Mouse (Mus musculus) ES-Bruce4 (cell line): Measurements from ENCODE around the gene Bet1l.

Experiments used
- CTCF ChIP-seq: IDR thresholded peaks from one replicate; pipeline ENCODE4 v1.8.1; 2011; ENCODE audit warnings: low read depth, low read length
- POLR2A ChIP-seq: IDR thresholded peaks from one replicate; pipeline ENCODE4 v1.8.1; 2011; ENCODE audit warnings: low read length; ENCODE audit not compliant: insufficient read depth

- TF ChIP-seq CTCF (no peak), POLR2A (no peak)
Observed at GRCm38 (mm10) chr7:140897863-140898262, 40.5 kb upstream of the Bet1l start.
